Mouse (Mus musculus) CH12.LX (cell line): ENCODE data around the gene Cds1.

ENCODE experiments used
- CTCF ChIP-seq, 2 experiments: IDR thresholded peaks in 1 of 2; conservative IDR thresholded peaks in 1 of 2; 2 replicates each; pipeline ENCODE4 v1.5.1; 2011 to 2012; ENCODE audit warnings: low read depth in 2 of 2, low read length in 2 of 2, improper control_type of control experiment in 1 of 2, inconsistent platforms in 1 of 2, mild to moderate bottlenecking in 1 of 2, moderate library complexity in 1 of 2
- EP300 ChIP-seq: IDR thresholded peaks from 2 replicates; pipeline ENCODE4 v1.6.1; 2011; ENCODE audit warnings: low read length, improper control_type of control experiment
- IRF4 ChIP-seq: IDR thresholded peaks from 2 replicates; pipeline ENCODE4 v1.6.1; 2014; ENCODE audit warnings: low read depth, mild to moderate bottlenecking, inconsistent platforms, low read length, improper control_type of control experiment
- MYC ChIP-seq: IDR thresholded peaks from 2 replicates; pipeline ENCODE4 v1.6.1; 2011; ENCODE audit warnings: low read depth, mild to moderate bottlenecking, improper control_type of control experiment, low read length
- USF1 ChIP-seq: IDR thresholded peaks from 2 replicates; pipeline ENCODE4 v1.6.1; 2014; ENCODE audit warnings: low read depth, mild to moderate bottlenecking, inconsistent platforms, low read length, improper control_type of control experiment

DNA sequence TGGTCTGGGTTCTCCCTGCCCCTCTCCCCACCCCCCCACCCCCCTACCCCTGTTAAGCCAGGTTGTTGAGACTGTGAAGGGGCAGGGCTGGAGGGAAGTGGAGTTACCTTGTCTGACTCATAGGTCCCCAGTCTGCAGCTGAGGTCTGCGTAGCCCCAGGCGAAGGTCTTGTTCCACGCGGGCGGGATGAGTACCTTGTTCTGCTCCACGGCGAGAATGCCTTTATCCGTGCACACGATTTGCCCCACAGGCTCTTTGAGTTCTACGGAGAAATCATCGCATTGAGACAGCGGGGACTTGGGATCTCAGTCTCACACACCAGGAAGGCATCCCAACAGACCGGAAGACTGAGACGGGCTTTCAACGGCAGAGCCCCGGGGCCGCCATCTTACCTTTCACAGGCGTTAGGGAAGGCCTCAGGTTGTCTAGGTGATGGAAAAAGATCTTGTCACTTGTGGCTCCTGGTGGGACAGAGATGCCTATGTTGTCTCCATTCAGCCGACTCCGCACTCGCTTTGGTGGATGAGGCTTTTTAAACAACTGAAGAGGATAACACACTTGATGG is 87.3 kb downstream of the Cds1 start:
- TF ChIP-seq IRF4 = no peak
- TF ChIP-seq CTCF (conservative IDR thresholded peaks at IDR 0.05 in 1 of 2, IDR thresholded peaks at IDR 0.05 in 1 of 2; ENCODE audit: low read depth in 2 of 2, low read length in 2 of 2) = no peak
- no peak for TF ChIP-seq USF1
- no peak for TF ChIP-seq MYC
- no peak for TF ChIP-seq EP300
